Mouse (Mus musculus): ENCODE data around the gene Asb10. TPM values are rescaled to one million over a fixed set of nuclear protein-coding genes. Genes with fewer than 3 reads are reported as not detected.

Gene Asb10
- total and polyA plus RNA-seq, 2 experiments from 2014 or later = 0.22 to 0.43 TPM

DNA sequence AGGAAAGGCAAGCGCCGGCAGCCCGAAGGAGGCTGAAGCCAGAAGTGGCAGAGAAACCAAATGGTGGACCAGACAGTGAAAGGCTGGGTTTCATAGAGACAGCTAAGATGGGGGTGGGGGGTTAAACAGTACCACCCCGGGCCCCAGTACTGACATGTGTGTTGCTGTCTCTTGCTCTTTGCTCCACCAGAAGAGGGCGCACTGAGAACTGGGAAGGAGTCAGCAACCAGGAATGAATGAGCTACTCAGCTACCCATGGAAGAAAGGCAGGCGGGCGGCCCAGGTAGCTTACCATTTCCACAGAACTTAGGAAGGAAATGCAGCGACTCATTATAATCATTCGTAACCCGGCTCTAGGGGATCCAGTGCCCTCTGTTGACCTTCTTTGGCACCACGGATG is 30.1 kb downstream of the Asb10 start:
- H3K4me1 ChIP-seq (ENCODE audit: insufficient read depth) = no peaks in the 10 kb centered on the region
- peak; percentile 38 for TF ChIP-seq CTCF (IDR thresholded peaks at IDR 0.05; ENCODE audit: low read depth)
- no peak overlapping the region for H3K27ac ChIP-seq (ENCODE audit: low read depth, low read length)
- H3K4me3 ChIP-seq (ENCODE audit: low read depth, low read length) = no peak overlapping the region
- H3K9ac ChIP-seq = no peak overlapping the region
- no peaks in the 10 kb centered on the region for H3K36me3 ChIP-seq (ENCODE audit: insufficient read depth)
- DNase-seq (no peak), ATAC-seq (no peak)
- WGBS = 55% methylated on average over 11 of the region's 11 CpGs
- H3K4me2 ChIP-seq (ENCODE audit: low read depth) = no peak overlapping the region
- H3K9me3 ChIP-seq (ENCODE audit: low read length) = no peaks in the 10 kb centered on the region
- H3K27me3 ChIP-seq (ENCODE audit: insufficient read depth, low read length) = 0 out of 2 replicates have a peak, but pooled peaks cover 2% of the 10 kb centered on the region

DNA sequence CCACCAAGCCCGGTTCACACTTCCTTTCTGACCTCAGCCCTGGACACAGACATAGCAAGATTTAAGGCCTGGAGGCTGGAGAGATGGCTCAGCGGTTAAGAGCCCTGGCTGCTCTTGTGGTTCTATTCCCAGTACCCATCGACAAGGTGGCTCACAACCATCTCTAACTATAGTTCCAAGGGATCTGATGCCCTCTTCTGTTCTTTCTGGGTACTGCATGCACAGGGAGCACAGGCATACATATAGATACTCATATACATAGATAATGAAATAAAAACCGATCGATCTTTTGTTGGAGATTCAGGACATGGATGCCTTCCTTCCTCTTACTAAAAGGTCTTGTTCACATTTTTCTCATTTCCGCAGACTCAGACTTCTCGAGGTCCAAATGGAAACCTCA is 32.4 kb downstream of the Asb10 start:
- Histone ChIP-seq H3K4me3 (ENCODE audit: low read depth, low read length) (no peak overlapping the region), H3K27ac (ENCODE audit: low read depth, low read length) (no peak overlapping the region), H3K9me3 (ENCODE audit: low read length) (no peaks in the 10 kb centered on the region), H3K4me1 (ENCODE audit: insufficient read depth) (no peaks in the 10 kb centered on the region), H3K9ac (no peak overlapping the region), H3K4me2 (ENCODE audit: low read depth) (no peak overlapping the region), H3K27me3 (ENCODE audit: insufficient read depth, low read length) (peaks cover 13% of the 10 kb centered on the region; the same call in 1 of the 2 replicates), H3K36me3 (ENCODE audit: insufficient read depth) (no peaks in the 10 kb centered on the region)
- DNase-seq (no peak), ATAC-seq (no peak)
- no peak for TF ChIP-seq CTCF (IDR thresholded peaks at IDR 0.05; ENCODE audit: low read depth)
- 94% methylated on average over 7 of the region's 7 CpGs for WGBS

DNA sequence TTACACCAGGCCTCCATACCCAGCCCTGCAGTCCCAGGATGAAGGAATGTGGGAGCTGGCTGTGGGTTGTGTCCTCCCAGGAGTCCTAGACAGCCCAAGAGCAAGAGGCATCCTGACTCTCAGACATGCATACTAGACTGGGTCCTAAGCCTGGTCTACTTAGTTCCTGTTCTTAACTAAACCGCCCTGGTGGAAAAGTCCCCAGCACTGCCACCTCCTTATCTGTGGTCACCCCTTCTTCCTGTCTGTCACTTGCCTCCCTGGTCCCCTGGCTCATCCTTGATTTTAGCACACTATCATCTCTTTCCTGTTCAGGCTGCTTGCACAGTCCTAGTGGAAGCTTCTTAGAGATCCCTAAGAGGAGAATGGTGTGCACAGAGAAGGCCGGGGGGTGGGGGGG is 35.3 kb downstream of the Asb10 start:
- Histone ChIP-seq H3K9ac (no peak overlapping the region), H3K4me1 (ENCODE audit: insufficient read depth) (no peaks in the 10 kb centered on the region), H3K4me3 (ENCODE audit: low read depth, low read length) (no peak overlapping the region), H3K9me3 (ENCODE audit: low read length) (no peaks in the 10 kb centered on the region), H3K36me3 (ENCODE audit: insufficient read depth) (peaks cover 26% of the 10 kb centered on the region), H3K27ac (ENCODE audit: low read depth, low read length) (no peak overlapping the region), H3K27me3 (ENCODE audit: insufficient read depth, low read length) (peaks cover 13% of the 10 kb centered on the region; the same call in 1 of the 2 replicates), H3K4me2 (ENCODE audit: low read depth) (no peak overlapping the region)
- DNase-seq (no peak), ATAC-seq (no peak)
- TF ChIP-seq CTCF (IDR thresholded peaks at IDR 0.05; ENCODE audit: low read depth) = no peak
- 53% methylated on average over 2 of the region's 2 CpGs for WGBS

DNA sequence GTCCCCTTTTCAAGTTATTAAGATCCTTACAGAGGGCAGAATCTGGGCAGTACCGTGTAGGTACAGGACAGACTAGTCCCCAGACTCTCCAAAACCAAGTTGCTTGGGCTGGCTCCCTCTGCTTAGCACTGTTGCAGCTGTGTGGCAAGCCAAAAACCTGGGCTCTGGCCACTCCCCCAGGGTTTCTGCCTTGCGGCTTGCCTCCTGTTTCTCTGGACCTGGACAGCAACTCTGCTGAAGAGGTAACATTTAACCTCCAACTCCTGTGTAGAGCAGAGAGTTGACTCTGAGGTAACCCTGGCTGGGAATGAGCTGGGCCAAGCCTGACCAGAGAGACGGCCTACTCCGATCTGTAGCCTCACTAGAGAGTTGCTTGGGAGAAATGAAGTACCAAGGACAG is 38.0 kb downstream of the Asb10 start:
- Histone ChIP-seq H3K4me3 (ENCODE audit: low read depth, low read length) (no peak overlapping the region), H3K9ac (no peak overlapping the region), H3K27ac (ENCODE audit: low read depth, low read length) (no peak overlapping the region), H3K36me3 (ENCODE audit: insufficient read depth) (peaks cover 53% of the 10 kb centered on the region), H3K4me2 (ENCODE audit: low read depth) (no peak overlapping the region), H3K9me3 (ENCODE audit: low read length) (no peaks in the 10 kb centered on the region), H3K27me3 (ENCODE audit: insufficient read depth, low read length) (peaks cover 13% of the 10 kb centered on the region; the same call in 1 of the 2 replicates), H3K4me1 (ENCODE audit: insufficient read depth) (no peaks in the 10 kb centered on the region)
- WGBS = 79% methylated on average over 4 of the region's 4 CpGs
- TF ChIP-seq CTCF (IDR thresholded peaks at IDR 0.05; ENCODE audit: low read depth) = no peak
- DNase-seq = no peak
- no peak for ATAC-seq

DNA sequence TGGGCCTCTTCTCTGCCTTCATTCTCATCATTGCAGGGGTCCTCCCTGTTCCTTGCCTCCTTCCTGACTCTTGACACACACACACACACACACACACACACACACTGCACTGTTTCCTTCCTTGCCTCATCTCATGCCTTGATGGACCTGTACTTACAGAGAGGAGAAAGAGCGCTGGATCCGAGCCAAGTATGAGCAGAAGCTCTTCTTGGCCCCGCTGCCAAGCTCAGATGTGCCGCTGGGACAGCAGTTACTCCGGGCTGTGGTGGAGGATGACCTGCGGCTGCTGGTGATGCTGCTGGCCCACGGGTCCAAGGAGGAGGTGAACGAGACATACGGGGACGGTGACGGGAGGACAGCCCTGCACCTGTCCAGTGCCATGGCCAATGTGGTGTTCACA is 39.9 kb downstream of the Asb10 start:
- H3K4me3 ChIP-seq (ENCODE audit: low read depth, low read length) = no peak overlapping the region
- ATAC-seq (no peak), DNase-seq (no peak)
- WGBS = 69% methylated on average over 11 of the region's 11 CpGs
- no peak overlapping the region for H3K9ac ChIP-seq
- H3K27me3 ChIP-seq (ENCODE audit: insufficient read depth, low read length) = peaks cover 13% of the 10 kb centered on the region; the same call in 1 of the 2 replicates
- H3K4me1 ChIP-seq (ENCODE audit: insufficient read depth) = peaks cover 6% of the 10 kb centered on the region; the same call in 1 of the 2 replicates
- no peak overlapping the region for H3K27ac ChIP-seq (ENCODE audit: low read depth, low read length)
- peaks cover 57% of the 10 kb centered on the region for H3K36me3 ChIP-seq (ENCODE audit: insufficient read depth)
- no peak for TF ChIP-seq CTCF (IDR thresholded peaks at IDR 0.05; ENCODE audit: low read depth)
- H3K4me2 ChIP-seq (ENCODE audit: low read depth) = no peak overlapping the region
- no peaks in the 10 kb centered on the region for H3K9me3 ChIP-seq (ENCODE audit: low read length)

DNA sequence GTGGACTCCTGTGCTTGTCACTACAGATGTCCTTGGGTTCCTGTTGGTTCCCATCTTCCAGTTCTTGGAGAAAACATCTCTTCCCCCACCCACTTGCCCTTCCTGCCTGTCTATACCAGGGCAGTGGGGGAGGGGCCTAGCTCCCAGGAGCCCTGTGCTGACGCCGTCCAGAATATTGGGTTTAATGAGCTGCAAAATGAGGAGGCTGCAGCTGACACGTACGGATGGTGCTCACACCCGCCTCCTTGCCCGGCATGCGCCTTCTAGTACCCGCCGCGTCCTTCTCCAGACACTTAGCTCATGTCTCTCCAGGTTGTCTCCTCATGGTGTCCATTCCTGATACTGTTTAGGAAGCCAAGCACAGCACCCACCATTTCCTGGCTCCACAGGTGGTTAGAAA is 41.7 kb downstream of the Asb10 start:
- Histone ChIP-seq H3K9me3 (ENCODE audit: low read length) (no peaks in the 10 kb centered on the region), H3K4me1 (ENCODE audit: insufficient read depth) (peaks cover 6% of the 10 kb centered on the region; the same call in 1 of the 2 replicates), H3K4me2 (ENCODE audit: low read depth) (no peak overlapping the region), H3K36me3 (ENCODE audit: insufficient read depth) (peaks cover 59% of the 10 kb centered on the region), H3K9ac (no peak overlapping the region), H3K27me3 (ENCODE audit: insufficient read depth, low read length) (0 out of 2 replicates have a peak, but pooled peaks cover under 1% of the 10 kb centered on the region), H3K4me3 (ENCODE audit: low read depth, low read length) (no peak overlapping the region), H3K27ac (ENCODE audit: low read depth, low read length) (no peak overlapping the region)
- ATAC-seq = no peak
- WGBS = 56% methylated on average over 10 of the region's 10 CpGs
- DNase-seq = no peak
- TF ChIP-seq CTCF (IDR thresholded peaks at IDR 0.05; ENCODE audit: low read depth) = no peak

DNA sequence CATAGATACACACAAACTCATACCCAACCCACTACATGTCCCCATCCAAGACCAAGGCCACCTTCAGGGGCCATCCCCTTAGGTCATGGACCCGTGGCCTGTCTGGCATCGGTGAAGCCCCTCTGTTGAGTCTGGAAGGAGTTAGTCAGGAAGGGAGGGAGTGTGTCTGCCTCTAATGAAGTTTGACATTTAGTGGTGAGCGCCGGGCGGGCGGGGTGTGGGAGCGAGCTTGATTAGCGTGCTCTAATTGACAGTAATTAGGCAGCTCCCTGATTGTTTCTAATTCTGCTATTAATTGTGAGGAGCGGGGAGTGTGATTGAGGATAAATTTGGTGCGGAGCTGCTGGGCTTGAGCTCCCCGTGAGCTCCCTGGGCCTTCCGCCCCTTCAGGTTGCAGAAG is 43.3 kb downstream of the Asb10 start:
- H3K27me3 ChIP-seq (ENCODE audit: insufficient read depth, low read length) = no peaks in the 10 kb centered on the region
- no peak overlapping the region for H3K27ac ChIP-seq (ENCODE audit: low read depth, low read length)
- H3K36me3 ChIP-seq (ENCODE audit: insufficient read depth) = peaks cover 67% of the 10 kb centered on the region
- H3K4me3 ChIP-seq (ENCODE audit: low read depth, low read length) = no peak overlapping the region
- H3K9me3 ChIP-seq (ENCODE audit: low read length) = no peaks in the 10 kb centered on the region
- ATAC-seq = peak; percentile 30; the same call in 1 of the 2 replicates
- no peak for DNase-seq
- WGBS = 36% methylated on average over 12 of the region's 12 CpGs
- H3K4me1 ChIP-seq (ENCODE audit: insufficient read depth) = peaks cover 6% of the 10 kb centered on the region; the same call in 1 of the 2 replicates
- no peak for TF ChIP-seq CTCF (IDR thresholded peaks at IDR 0.05; ENCODE audit: low read depth)
- no peak overlapping the region for H3K4me2 ChIP-seq (ENCODE audit: low read depth)
- H3K9ac ChIP-seq = no peak overlapping the region
